Mouse (Mus musculus): ENCODE results near the gene Tent4a.

Gene Tent4a

DNA sequence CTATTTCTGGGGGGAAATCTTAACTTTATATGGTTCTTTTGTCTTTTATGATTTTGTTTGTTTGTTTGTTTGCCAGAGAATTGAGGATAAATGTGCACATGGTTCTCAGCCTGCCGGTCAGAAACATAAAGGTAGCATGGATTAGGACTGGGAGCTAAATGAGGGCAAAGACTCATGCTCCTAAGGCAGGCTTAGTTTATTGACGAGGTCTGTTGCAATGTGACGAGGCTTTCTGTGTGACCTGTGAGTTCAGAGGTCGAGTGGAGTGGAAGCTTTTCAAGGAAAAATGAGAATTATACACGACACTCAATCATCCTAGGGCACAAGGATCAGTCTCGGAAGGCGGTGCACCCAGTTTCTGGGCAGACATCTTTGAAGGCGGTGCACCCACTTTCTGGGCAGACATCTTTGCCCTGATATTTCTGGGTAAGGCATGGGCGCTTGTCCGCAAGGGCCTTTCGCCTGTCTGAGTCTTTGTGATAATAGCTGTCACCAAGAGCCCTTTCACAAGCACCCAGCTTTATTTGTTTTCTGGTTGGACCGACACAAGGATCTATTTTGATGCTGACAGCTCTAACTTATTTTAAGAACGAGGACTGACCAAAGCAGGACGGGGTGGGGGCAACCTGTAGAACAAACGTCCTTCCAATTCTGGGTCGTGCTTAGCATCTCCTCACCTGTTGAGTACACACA, 13.2 kb upstream of the Tent4a start:
- intact Hi-C loops (cut with DNase I), result loop anchor here (5.0 kb wide), 2 partner anchors 40 to 55 kb away; no protein-coding TSS in a partner anchor

- intact Hi-C loops (cut with DNase I), result loop anchor here (5.0 kb wide), 2 partner anchors 38 to 53 kb away; no protein-coding TSS in a partner anchor
Measured at GRCm38 (mm10) chr13:69545019-69545418, 10.6 kb upstream of the Tent4a start.

- intact Hi-C loops (cut with DNase I), result no loop called here
Measured at GRCm38 (mm10) chr13:69543595-69543994, 9.2 kb upstream of the Tent4a start.

DNA sequence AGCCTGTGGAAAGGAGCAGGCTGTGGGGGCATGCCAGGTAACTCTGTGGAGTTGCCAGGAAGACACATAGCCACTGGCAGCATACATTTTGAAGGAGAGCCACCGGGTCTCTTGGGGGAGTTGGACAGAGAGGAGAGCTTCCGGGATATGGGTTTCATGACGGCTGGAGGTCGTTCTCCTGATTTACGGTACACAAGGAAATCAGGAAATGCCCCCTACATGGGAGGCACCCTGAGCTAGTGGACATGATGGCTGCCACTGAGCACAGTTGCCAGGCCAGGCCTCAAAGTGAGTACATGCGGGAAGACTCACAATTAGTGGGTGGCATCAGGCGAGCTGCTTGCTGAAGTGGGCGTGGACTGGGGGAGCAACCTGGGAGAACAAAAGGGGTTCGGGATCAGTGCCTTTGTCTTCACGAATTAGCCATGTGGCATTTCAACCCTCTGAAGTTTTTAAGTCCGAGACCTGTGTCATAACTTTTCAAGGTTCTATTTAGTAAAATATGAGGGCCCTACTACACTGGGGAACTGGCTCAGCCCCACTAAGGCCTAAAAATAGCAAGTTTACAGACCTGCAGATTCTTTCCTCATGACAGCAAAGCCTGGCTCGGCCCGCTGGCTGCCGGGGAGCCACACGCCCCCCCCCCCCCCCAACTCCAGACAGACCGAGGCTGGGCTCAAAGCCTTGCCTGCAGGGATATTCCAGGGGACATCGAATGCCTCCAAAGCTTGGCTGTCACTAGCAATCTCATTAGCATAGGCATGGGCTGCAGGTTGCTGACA, 8.3 kb upstream of the Tent4a start:
- intact Hi-C loops (cut with DNase I), result no loop called here

- intact Hi-C loops (cut with DNase I), result no loop called here
Measured at GRCm38 (mm10) chr13:69541776-69542175, 7.4 kb upstream of the Tent4a start.

DNA sequence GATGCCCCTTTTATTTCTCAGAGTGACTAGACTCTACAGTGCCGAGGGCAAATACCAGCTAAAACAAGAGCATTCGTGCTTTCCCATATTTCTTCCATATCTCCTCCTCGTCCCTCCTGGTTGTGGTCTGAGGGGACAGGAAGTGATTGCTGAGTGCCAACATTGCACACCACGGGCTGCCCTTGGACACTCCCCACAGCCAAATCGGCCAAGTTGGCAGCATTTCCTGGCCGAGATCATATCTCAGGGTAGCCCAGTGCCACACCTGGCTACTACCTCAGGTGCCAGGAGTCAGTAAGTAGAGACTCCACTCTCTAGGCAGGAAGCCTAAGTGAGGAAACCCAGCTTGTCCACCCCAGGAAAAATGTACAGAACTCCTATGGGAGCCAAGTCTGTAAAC, 6.8 kb upstream of the Tent4a start:
- intact Hi-C loops (cut with DNase I), result no loop called here

DNA sequence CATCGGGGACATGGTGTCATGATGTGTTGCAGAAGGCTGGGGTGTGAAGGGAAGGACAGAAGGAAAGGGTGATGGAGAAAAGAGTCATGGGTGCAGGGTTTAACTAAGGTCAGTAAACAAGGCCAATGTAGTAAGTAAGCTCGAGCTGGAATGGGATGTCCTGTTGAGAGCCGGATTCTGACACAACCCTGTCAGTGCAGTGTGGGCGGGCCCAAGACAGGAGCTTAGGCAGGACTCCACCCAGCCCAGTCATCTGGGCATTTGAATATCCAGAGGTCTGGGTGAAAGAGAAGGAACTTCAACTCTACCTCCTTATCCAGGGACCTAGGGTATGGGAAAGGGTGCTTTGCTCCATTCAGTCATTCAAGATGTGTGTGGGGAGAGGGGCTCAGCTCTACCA, 3.9 kb upstream of the Tent4a start:
- intact Hi-C loops (cut with DNase I), result no loop called here

DNA sequence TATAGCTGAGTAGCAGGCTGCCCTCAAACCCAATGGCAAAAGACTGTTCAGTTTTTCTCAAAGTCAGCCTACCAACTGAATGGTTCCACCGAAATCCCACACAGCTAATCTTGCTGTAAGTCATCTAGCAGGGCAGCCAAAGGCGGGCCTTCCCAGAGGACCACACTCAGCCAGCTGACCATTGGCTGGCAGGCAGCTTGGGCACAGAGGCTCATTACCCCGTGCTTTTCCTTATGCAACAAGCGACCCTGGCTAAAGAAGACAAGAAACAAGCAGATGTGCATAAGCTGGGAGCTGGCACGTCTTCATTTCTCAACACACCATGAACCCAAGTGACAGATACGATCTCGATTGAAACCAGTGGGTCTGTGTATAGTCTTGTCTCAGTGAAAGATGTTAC, 2.9 kb upstream of the Tent4a start:
- intact Hi-C loops (cut with DNase I), result no loop called here

DNA sequence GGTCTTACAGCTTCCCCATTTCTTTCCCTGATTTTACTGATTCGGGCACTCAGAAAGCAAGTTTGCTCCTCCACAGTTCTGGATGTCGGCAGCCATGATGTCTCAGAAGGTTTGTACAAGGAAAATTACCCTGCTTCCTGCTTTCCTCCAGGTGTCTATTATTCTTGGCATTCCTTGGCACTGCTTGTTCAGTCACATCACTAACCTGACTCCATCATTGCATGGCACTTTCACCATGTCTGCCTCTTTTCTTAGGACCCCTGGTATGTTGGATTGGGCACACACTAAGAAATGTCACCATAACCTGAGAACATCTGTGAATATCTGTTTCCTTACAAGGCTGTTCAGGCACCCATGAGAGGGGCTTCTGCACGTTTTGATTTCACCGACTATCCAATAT, 1.6 kb upstream of the Tent4a start:
- intact Hi-C loops (cut with DNase I), result no loop called here

- intact Hi-C loops (cut with DNase I), result no loop called here
Measured at GRCm38 (mm10) chr13:69534654-69535551, 486 bp upstream of the Tent4a start.

- intact Hi-C loops (cut with DNase I), result no loop called here
Measured at GRCm38 (mm10) chr13:69533405-69534333, 748 bp downstream of the Tent4a start, which contains the start of gene Nsun2. Gene Nsun2, plus strand, starts transcription at chr13:69533746.

- intact Hi-C loops (cut with DNase I), result no loop called here
Measured at GRCm38 (mm10) chr13:69532893-69533404, 1.5 kb downstream of the Tent4a start.

DNA sequence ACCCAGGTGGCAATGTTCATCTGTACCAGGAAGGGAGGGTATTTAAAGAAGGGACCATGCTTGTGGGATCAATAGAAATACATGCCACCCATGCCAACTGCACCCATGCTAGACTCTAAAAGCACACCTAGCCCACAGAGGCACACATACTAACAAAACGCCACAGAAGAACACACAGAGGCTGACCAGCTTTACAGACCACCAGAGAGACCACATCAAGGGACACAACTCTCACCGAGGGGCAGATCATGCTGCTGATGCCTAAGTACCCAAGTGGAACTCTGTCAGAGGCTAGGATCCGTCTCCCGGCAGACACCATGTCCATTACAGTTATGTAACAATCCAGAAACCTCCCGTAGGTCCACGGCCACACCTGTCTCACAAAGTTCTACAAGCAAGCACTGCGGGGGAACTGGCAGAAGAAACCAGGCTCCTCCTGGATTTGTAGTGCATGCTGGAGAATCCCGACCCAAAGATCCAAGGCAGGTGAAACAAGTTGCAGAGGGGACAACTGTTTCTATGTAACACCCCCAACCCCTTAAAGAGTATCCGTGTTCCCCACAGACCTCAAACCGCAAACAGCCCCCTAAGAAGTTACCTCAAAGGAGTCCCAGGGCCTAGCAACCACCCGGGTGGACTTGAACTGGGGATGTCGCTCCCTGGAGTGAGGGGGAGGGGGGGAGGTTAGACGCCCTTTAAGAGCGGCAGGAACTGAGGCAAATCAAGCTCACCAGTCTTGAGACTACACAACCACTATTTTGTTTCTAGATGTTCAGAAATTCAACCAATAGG, 2.1 kb downstream of the Tent4a start:
- intact Hi-C loops (cut with DNase I), result no loop called here

GRCm38 (mm10) chr13:69531431-69531830, 3.0 kb downstream of the Tent4a start:
- intact Hi-C loops (cut with DNase I), result no loop called here

DNA sequence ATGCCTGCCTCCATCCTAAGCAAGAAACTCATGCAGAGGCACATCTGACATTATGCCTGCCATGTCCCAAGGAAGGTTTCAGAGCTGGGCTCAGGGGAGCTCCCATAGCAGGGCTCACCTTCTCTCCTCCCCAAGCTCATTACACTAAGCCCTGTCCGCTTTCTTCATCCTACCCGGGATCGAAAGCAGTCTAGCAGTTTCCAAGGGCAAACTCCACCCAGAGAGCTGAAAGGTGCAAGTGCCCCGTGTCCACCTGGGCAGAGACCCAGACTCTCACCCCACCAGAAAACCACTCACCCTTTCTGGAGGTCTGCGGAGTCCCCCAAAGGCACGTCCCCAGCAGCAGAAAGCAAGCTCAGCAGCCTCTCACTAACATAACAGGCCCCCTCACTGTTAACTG, 3.5 kb downstream of the Tent4a start:
- intact Hi-C loops (cut with DNase I), result no loop called here

DNA sequence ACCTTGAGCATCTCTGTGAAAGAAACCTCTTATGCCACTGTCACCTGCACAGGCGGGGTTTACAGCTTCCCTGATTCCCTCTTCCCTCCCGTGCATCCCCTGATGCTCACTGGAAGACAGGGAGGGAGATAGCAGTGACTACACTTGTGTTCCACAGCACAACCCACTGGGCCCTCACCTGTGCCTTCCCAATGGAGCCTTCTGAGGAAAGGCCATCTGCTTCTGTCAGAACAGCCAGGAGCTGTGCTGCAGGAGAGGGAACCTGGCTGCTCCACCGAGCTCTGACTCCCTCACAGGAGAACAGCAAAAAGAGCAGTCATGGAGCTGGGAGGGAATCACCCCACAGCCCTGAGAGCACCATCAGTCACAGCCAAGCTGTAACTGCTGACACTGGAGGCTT, 4.3 kb downstream of the Tent4a start:
- intact Hi-C loops (cut with DNase I), result no loop called here

DNA sequence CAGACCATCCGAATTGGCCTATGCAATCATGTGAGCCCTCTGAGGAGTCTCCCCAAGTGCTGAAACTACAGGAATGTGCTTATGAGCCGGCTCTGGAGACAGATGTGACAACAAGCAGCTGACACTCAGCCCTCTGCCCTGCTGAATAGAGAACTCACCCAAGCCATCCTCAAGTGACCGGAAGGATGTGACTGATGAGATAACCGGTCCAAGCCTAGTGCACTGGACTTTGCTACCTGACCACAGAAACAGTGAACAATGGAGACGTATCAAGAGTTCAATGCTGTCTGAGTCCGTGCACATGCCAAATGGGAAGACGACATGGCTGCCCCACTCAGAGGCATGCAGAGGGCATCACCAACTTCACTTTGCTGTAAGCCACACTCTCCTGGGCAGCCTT, 5.9 kb downstream of the Tent4a start:
- intact Hi-C loops (cut with DNase I), result no loop called here

DNA sequence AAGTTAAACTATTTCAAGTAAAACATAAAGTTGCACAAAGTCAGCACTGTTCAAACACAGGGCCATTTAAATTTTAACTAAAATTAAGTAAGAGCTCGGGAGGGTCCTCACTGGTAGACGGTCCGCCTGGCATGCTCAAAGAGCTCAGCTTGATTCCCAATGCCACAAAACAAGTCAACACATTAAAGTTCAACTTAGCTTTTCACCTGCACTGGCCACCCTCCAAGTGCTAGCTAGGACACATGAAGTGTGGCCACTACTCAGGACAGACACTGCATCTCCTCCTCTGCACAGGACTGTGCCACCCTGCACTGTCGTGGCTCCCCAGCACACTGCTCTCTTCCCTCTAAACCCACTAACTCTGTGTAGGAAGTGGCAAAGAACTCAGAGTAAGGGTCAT, 8.6 kb downstream of the Tent4a start:
- intact Hi-C loops (cut with DNase I), result no loop called here

GRCm38 (mm10) chr13:69524158-69524530, 10.3 kb downstream of the Tent4a start:
- intact Hi-C loops (cut with DNase I), result no loop called here

Data from adrenal gland (tissue).